Mouse (Mus musculus): ENCODE results near the gene Upb1. TPM values are rescaled to one million over a fixed set of nuclear protein-coding genes. Genes with fewer than 3 reads are reported as not detected.

The Upb1 gene
- polyA plus RNA-seq, 1 experiment from 2014 or later: 84.2 TPM

- peak; percentile 84 for DNase-seq
- Histone ChIP-seq H3K27ac (ENCODE audit: low read depth) (no peak overlapping the region), H3K9me3 (ENCODE audit: low read length) (no peaks in the 10 kb centered on the region), H3K4me3 (ENCODE audit: low read depth, low read length) (no peak overlapping the region), H3K36me3 (replicated peaks; ENCODE audit: insufficient read depth, low read length) (no peaks in the 10 kb centered on the region), H3K4me2 (ENCODE audit: low read depth, low read length) (no peak overlapping the region), H3K9ac (replicated peaks) (no peak overlapping the region), H3K4me1 (ENCODE audit: insufficient read depth) (no peaks in the 10 kb centered on the region), H3K27me3 (ENCODE audit: insufficient read depth, low read length) (no peaks in the 10 kb centered on the region)
- 47% methylated on average over 9 of the region's 9 CpGs for WGBS (ENCODE audit: insufficient replicate concordance)
- peak; percentile 58; the same call in 1 of the 2 replicates for ATAC-seq
- TF ChIP-seq CTCF (IDR thresholded peaks at IDR 0.05; ENCODE audit: low read depth): peak; percentile 98
- no peak for TF ChIP-seq EP300 (IDR thresholded peaks at IDR 0.05; ENCODE audit: low read depth)
Observed at GRCm38 (mm10) chr10:75486086-75486979, 85.4 kb downstream of the Upb1 start.

DNA sequence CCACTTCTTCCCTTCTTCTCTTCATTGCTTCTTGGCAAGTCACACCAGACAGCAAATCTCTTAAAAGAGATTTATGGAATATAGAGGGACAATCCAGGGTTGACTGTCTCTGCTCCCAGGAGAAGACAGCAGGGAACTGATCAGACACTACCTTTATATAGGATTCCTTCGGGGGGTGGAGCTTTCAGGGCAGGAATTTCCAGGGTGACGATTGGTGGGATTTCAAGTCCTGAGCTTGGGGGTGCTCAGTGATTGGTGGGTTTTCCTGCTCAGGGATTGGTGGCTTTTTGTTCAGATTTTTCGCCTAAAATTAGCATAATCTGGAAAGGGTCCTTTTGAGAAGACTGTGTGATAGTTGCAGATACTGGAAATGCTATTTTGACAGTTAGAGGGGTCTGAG lies 86.2 kb downstream of the Upb1 start:
- WGBS (ENCODE audit: insufficient replicate concordance): 61% methylated on average over 3 of the region's 3 CpGs
- ATAC-seq (no peak), DNase-seq (no peak)
- H3K4me1 ChIP-seq (ENCODE audit: insufficient read depth): no peaks in the 10 kb centered on the region
- no peak overlapping the region for H3K4me3 ChIP-seq (ENCODE audit: low read depth, low read length)
- no peaks in the 10 kb centered on the region for H3K27me3 ChIP-seq (ENCODE audit: insufficient read depth, low read length)
- no peak for TF ChIP-seq EP300 (IDR thresholded peaks at IDR 0.05; ENCODE audit: low read depth)
- TF ChIP-seq CTCF (IDR thresholded peaks at IDR 0.05; ENCODE audit: low read depth): no peak
- no peak overlapping the region for H3K4me2 ChIP-seq (ENCODE audit: low read depth, low read length)
- H3K9me3 ChIP-seq (ENCODE audit: low read length): no peaks in the 10 kb centered on the region
- no peak overlapping the region for H3K27ac ChIP-seq (ENCODE audit: low read depth)
- no peaks in the 10 kb centered on the region for H3K36me3 ChIP-seq (replicated peaks; ENCODE audit: insufficient read depth, low read length)
- H3K9ac ChIP-seq (replicated peaks): no peak overlapping the region

DNA sequence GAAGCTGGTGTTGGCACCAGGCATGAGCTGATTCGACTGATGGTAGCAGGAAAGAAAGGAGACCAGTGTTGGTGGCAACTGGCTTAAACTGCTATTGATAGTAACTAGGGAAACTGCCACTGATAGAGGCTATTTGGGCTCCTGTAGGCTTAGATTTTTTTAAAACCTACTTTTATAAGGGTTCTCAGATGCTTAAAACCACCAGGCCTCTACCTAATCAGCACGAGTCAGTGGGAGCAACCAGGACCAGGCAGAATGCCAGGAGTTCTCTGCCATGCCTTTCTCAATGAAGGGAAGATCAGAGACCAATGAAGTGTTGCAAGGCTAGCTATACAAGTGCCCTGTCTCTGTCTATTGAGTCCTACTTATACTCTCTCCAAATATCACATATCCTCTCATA lies 88.6 kb downstream of the Upb1 start:
- Histone ChIP-seq H3K4me2 (ENCODE audit: low read depth, low read length) (no peak overlapping the region), H3K4me1 (ENCODE audit: insufficient read depth) (no peaks in the 10 kb centered on the region), H3K27me3 (ENCODE audit: insufficient read depth, low read length) (no peaks in the 10 kb centered on the region), H3K9me3 (ENCODE audit: low read length) (no peaks in the 10 kb centered on the region), H3K27ac (ENCODE audit: low read depth) (no peak overlapping the region), H3K36me3 (replicated peaks; ENCODE audit: insufficient read depth, low read length) (no peaks in the 10 kb centered on the region), H3K4me3 (ENCODE audit: low read depth, low read length) (no peak overlapping the region), H3K9ac (replicated peaks) (no peak overlapping the region)
- TF ChIP-seq EP300 (IDR thresholded peaks at IDR 0.05; ENCODE audit: low read depth) (no peak), CTCF (IDR thresholded peaks at IDR 0.05; ENCODE audit: low read depth) (no peak)
- WGBS (ENCODE audit: insufficient replicate concordance): 53% methylated on average over 2 of the region's 2 CpGs
- ATAC-seq (no peak), DNase-seq (peak; percentile 14)

- no peak overlapping the region for H3K27ac ChIP-seq (ENCODE audit: low read depth)
- H3K4me1 ChIP-seq (ENCODE audit: insufficient read depth): no peaks in the 10 kb centered on the region
- H3K9ac ChIP-seq (replicated peaks): no peak overlapping the region
- no peak for ATAC-seq
- H3K36me3 ChIP-seq (replicated peaks; ENCODE audit: insufficient read depth, low read length): no peaks in the 10 kb centered on the region
- H3K27me3 ChIP-seq (ENCODE audit: insufficient read depth, low read length): no peaks in the 10 kb centered on the region
- 63% methylated on average over 2 of the region's 2 CpGs for WGBS (ENCODE audit: insufficient replicate concordance)
- DNase-seq: no peak
- no peak overlapping the region for H3K4me2 ChIP-seq (ENCODE audit: low read depth, low read length)
- H3K9me3 ChIP-seq (ENCODE audit: low read length): no peaks in the 10 kb centered on the region
- TF ChIP-seq EP300 (IDR thresholded peaks at IDR 0.05; ENCODE audit: low read depth) (no peak), CTCF (IDR thresholded peaks at IDR 0.05; ENCODE audit: low read depth) (no peak)
- no peak overlapping the region for H3K4me3 ChIP-seq (ENCODE audit: low read depth, low read length)
Observed at GRCm38 (mm10) chr10:75490731-75491130, 89.8 kb downstream of the Upb1 start.

Other genes with a start within 250 kb of the Upb1 start
- gene Specc1l, start 189.0 kb upstream of the Upb1 start, polyA plus RNA-seq (2015; fragmentation: Nextera tagmentation; extraction: Ambion mirVana): 3.5 and 4.0 TPM in 2 replicates
- gene Adora2a, start 84.2 kb upstream of the Upb1 start, polyA plus RNA-seq (2015; fragmentation: Nextera tagmentation; extraction: Ambion mirVana): 1.8 and 1.9 TPM in 2 replicates
- gene Snrpd3, start 116.4 kb downstream of the Upb1 start, polyA plus RNA-seq (2015; fragmentation: Nextera tagmentation; extraction: Ambion mirVana): 51.9 and 58.8 TPM in 2 replicates
- gene Gucd1, start 116.9 kb downstream of the Upb1 start, polyA plus RNA-seq (2015; fragmentation: Nextera tagmentation; extraction: Ambion mirVana): 45.2 and 45.6 TPM in 2 replicates
- 0.05 and 0.06 TPM in 2 replicates for gene Lrrc75b, start 159.2 kb downstream of the Upb1 start, polyA plus RNA-seq (2015; fragmentation: Nextera tagmentation; extraction: Ambion mirVana)
- 27.4 and 28.6 TPM in 2 replicates for gene Ggt1, start 160.5 kb downstream of the Upb1 start, polyA plus RNA-seq (2015; fragmentation: Nextera tagmentation; extraction: Ambion mirVana)
- 0.81 and 1.4 TPM in 2 replicates for gene Ggt5, start 188.2 kb downstream of the Upb1 start, polyA plus RNA-seq (2015; fragmentation: Nextera tagmentation; extraction: Ambion mirVana)
- 1.6 TPM in 2 replicates for gene Susd2, start 242.9 kb downstream of the Upb1 start, polyA plus RNA-seq (2015; fragmentation: Nextera tagmentation; extraction: Ambion mirVana)

Measured in liver, postnatal 0 days (tissue).